Mouse (Mus musculus) liver, embryonic 11.5 days (tissue): ENCODE results near the gene Phkg1. TPM values are rescaled to one million over a fixed set of nuclear protein-coding genes. Genes with fewer than 3 reads are reported as not detected.

Experiments
- polyA plus RNA-seq: library from polyadenylated mRNA; unstranded; fragments of >200 nt; fragmentation: Nextera tagmentation; extraction: Ambion mirVana; gene quantifications from 2 replicates; pipeline ENCODE4 v1.2.1, GENCODE M21; 2014

The Phkg1 gene
- polyA plus RNA-seq, 1 experiment from 2014 or later: 0.29 TPM

Other genes with a start within 250 kb of the Phkg1 start
- 3.2 and 3.7 TPM in 2 replicates for gene Zfp11, start 228.4 kb downstream of the Phkg1 start, polyA plus RNA-seq
- not detected in 2 replicates for gene Sept14, start 190.0 kb downstream of the Phkg1 start, polyA plus RNA-seq
- gene Mrps17, start 183.1 kb downstream of the Phkg1 start, polyA plus RNA-seq: 209 and 221 TPM in 2 replicates
- 58.7 and 58.9 TPM in 2 replicates for gene Nipsnap2, start 173.5 kb downstream of the Phkg1 start, polyA plus RNA-seq
- 120 and 129 TPM in 2 replicates for gene Psph, start 111.1 kb downstream of the Phkg1 start, polyA plus RNA-seq
- 59.7 and 61.1 TPM in 2 replicates for gene Sumf2, start 51.6 kb downstream of the Phkg1 start, polyA plus RNA-seq
- gene Chchd2, start 11.1 kb downstream of the Phkg1 start, polyA plus RNA-seq: 991 and 1,008 TPM in 2 replicates
- 3.8 and 4.9 TPM in 2 replicates for gene Zbed5, start 2.8 kb downstream of the Phkg1 start, polyA plus RNA-seq
- gene Nupr1l, start 10.0 kb upstream of the Phkg1 start, polyA plus RNA-seq: 0.84 and 1.4 TPM in 2 replicates
- 29.4 and 30.4 TPM in 2 replicates for gene Vkorc1l1, start 43.4 kb upstream of the Phkg1 start, polyA plus RNA-seq
- gene Gusb, start 104.5 kb upstream of the Phkg1 start, polyA plus RNA-seq: 82.5 and 89.9 TPM in 2 replicates
- 51.8 and 61.0 TPM in 2 replicates for gene Asl, start 130.7 kb upstream of the Phkg1 start, polyA plus RNA-seq
- 30.8 and 34.8 TPM in 2 replicates for gene Crcp, start 130.7 kb upstream of the Phkg1 start, polyA plus RNA-seq
- gene Tpst1, start 174.8 kb upstream of the Phkg1 start, polyA plus RNA-seq: 54.0 and 58.2 TPM in 2 replicates
- 8.5 TPM in 2 replicates for gene Kctd7, start 246.3 kb upstream of the Phkg1 start, polyA plus RNA-seq